Mouse (Mus musculus) ES-E14 (cell line): ENCODE results near the gene Hyal2.

Source experiments
- CHD2 ChIP-seq: IDR thresholded peaks from 2 replicates; pipeline ENCODE4 v1.6.1; 2014; ENCODE audit warnings: mild to moderate bottlenecking, low read depth, low read length, inconsistent platforms
- HCFC1 ChIP-seq: IDR thresholded peaks from 2 replicates; pipeline ENCODE4 v1.6.1; 2012; ENCODE audit warnings: low read length, inconsistent platforms, borderline replicate concordance; ENCODE audit not compliant: insufficient read depth

DNA sequence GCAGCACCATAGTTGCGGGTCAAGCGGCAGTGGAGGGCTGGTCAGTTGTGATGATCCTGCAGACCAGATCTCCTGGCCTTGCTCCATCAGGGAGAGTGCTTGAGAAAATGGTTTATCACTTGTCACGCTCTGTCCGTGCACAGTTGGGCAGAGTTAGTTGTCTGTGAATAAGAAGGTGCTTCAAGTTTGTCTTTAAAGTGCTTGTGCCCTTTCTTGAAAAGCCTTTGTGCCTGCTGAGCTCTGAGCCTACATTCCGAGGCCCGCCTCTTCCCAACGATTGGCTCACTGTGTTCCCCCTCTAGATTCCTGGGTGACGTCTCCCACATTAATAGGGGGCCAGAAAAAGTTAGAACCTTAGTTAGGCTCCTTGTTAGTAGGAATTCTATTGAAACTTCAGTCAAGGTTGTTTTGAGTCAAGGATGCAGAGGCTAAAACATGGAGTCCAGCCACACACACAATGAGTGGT lies 15.8 kb upstream of the Hyal2 start:
- TF ChIP-seq HCFC1 (no peak), CHD2 (no peak)
